Mouse (Mus musculus) embryonic facial prominence, embryonic 14.5 days (tissue): ENCODE measurements at regions not wholly inside any gene's neighbourhood (a gene's known extent, or its start where the extent isn't known, plus 50 kb on each side); places are given as distances from the start of the nearest gene placed in this dataset.

Source experiments
- ATAC-seq: fragments of 200-750 bp; cut with Nextera tagmentation; 2 replicates; pipeline ENCODE4 v1.8.0; 2017; ENCODE audit warnings: low read depth, moderate number of reproducible peaks, moderate TSS enrichment
- DNase-seq: peaks from one replicate; pipeline ENCODE4 v3.0.0-alpha.2; 2015; ENCODE audit warnings: low spot score
- H3K27ac ChIP-seq: fragments of 300-500 bp; sonication (generic); replicated peaks from 2 replicates; pipeline ENCODE4 v1.5.1; 2014; ENCODE audit warnings: low read depth, mild to moderate bottlenecking, low read length, moderate library complexity
- H3K27me3 ChIP-seq: fragments of 300-500 bp; sonication (generic); replicated peaks from 2 replicates; pipeline ENCODE4 v1.6.1; 2014; ENCODE audit warnings: low read length; ENCODE audit not compliant: control insufficient read depth, insufficient read depth
- H3K36me3 ChIP-seq: fragments of 300-500 bp; sonication (generic); 2 replicates; pipeline ENCODE4 v1.6.1; 2014; ENCODE audit warnings: low read length, mixed read lengths; ENCODE audit not compliant: control insufficient read depth, insufficient read depth
- H3K4me1 ChIP-seq: fragments of 300-500 bp; sonication (generic); 2 replicates; pipeline ENCODE4 v1.6.1; 2014; ENCODE audit warnings: antibody characterized with exemption, low read length; ENCODE audit not compliant: control insufficient read depth, insufficient read depth
- H3K4me2 ChIP-seq: fragments of 300-500 bp; sonication (generic); 2 replicates; pipeline ENCODE4 v1.6.1; 2014; ENCODE audit warnings: low read depth, mild to moderate bottlenecking, low read length, moderate library complexity, mixed read lengths
- H3K4me3 ChIP-seq: fragments of 300-500 bp; sonication (generic); 2 replicates; pipeline ENCODE4 v1.5.1; 2014; ENCODE audit warnings: low read depth, mild to moderate bottlenecking, low read length
- H3K9ac ChIP-seq: fragments of 300-500 bp; sonication (generic); 2 replicates; pipeline ENCODE4 v1.6.1; 2014; ENCODE audit warnings: low read depth, mild to moderate bottlenecking, low read length, moderate library complexity, mixed read lengths
- H3K9me3 ChIP-seq: fragments of 300-500 bp; sonication (generic); 2 replicates; pipeline ENCODE4 v1.6.1; 2016; ENCODE audit warnings: low read length; ENCODE audit not compliant: control insufficient read depth
- WGBS: fragments of 180-500 bp; shearing (Covaris S2); extraction: QIAGEN DNeasy Blood & Tissue Kit; methylation state at CpG from one replicate; pipeline ENCODE4 v1.1.7; 2014; 5-methylcytosine and 5-hydroxymethylcytosine counted together

GRCm38 (mm10) chr13:102392868-102393661 lies 300.3 kb upstream of the Cd180 start:
- Histone ChIP-seq H3K27ac (no peak overlapping the region), H3K4me2 (no peak overlapping the region), H3K4me1 (no peaks in the 10 kb centered on the region), H3K9ac (no peak overlapping the region), H3K27me3 (no peaks in the 10 kb centered on the region), H3K9me3 (no peaks in the 10 kb centered on the region), H3K4me3 (no peak overlapping the region), H3K36me3 (no peaks in the 10 kb centered on the region)
- WGBS: 40% methylated on average over 10 of the region's 10 CpGs
- DNase-seq (peak; percentile 28), ATAC-seq (peak; percentile 60; the same call in 1 of the 2 replicates)

DNA sequence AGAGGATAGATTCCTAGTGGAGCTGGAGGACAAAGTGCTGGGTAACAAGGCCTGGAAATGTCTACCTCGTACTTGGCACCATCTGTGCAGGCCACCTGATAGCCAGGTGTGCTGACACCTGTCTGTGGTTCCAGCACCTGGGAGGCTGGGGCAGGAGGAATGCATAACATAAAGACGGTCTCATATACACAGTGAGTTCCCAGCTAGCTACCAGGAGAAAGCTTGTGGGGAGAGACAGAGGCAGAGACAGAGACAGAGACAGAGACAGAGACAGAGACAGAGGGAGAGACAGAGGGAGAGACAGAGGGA lies 299.7 kb upstream of the Cd180 start:
- no peak overlapping the region for H3K9ac ChIP-seq
- no peak overlapping the region for H3K4me3 ChIP-seq
- H3K36me3 ChIP-seq: no peaks in the 10 kb centered on the region
- peak; percentile 25 for DNase-seq
- H3K27me3 ChIP-seq: no peaks in the 10 kb centered on the region
- ATAC-seq: peak; percentile 74; the same call in 1 of the 2 replicates
- H3K27ac ChIP-seq: no peak overlapping the region
- H3K4me2 ChIP-seq: no peak overlapping the region
- no peaks in the 10 kb centered on the region for H3K9me3 ChIP-seq
- WGBS: 52% methylated on average over 2 of the region's 2 CpGs
- no peaks in the 10 kb centered on the region for H3K4me1 ChIP-seq

- H3K27ac ChIP-seq: no peak overlapping the region
- no peaks in the 10 kb centered on the region for H3K9me3 ChIP-seq
- no peaks in the 10 kb centered on the region for H3K4me1 ChIP-seq
- 92% methylated on average over 3 of the region's 3 CpGs for WGBS
- H3K36me3 ChIP-seq: no peaks in the 10 kb centered on the region
- DNase-seq (no peak), ATAC-seq (no peak)
- no peaks in the 10 kb centered on the region for H3K27me3 ChIP-seq
- no peak overlapping the region for H3K9ac ChIP-seq
- no peak overlapping the region for H3K4me2 ChIP-seq
- no peak overlapping the region for H3K4me3 ChIP-seq
Measured at GRCm38 (mm10) chr13:102394057-102394456, 299.3 kb upstream of the Cd180 start.

DNA sequence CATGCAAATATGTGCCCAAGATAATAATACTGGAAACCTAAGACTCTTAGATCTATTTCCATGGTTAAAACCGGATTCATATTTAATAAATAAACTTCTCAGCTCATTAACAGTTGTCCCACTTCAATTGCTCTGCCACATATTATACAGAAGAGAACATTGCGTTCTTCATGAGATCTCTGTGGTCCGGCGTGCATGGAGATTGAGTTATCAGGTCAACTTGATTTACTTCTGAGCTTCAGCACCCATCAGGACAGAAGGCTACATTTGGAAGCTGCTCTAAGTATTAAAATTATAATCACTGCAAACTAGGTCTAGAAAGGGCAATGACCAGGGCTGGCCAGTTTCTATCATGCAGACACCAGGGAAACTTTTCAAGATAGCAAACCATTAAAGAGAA lies 295.9 kb upstream of the Cd180 start:
- Histone ChIP-seq H3K36me3 (no peaks in the 10 kb centered on the region), H3K27ac (no peak overlapping the region), H3K4me2 (no peak overlapping the region), H3K4me1 (no peaks in the 10 kb centered on the region), H3K4me3 (no peak overlapping the region), H3K9me3 (no peaks in the 10 kb centered on the region), H3K9ac (no peak overlapping the region), H3K27me3 (no peaks in the 10 kb centered on the region)
- 88% methylated on average over 4 of the region's 4 CpGs for WGBS
- DNase-seq (no peak), ATAC-seq (no peak)

DNA sequence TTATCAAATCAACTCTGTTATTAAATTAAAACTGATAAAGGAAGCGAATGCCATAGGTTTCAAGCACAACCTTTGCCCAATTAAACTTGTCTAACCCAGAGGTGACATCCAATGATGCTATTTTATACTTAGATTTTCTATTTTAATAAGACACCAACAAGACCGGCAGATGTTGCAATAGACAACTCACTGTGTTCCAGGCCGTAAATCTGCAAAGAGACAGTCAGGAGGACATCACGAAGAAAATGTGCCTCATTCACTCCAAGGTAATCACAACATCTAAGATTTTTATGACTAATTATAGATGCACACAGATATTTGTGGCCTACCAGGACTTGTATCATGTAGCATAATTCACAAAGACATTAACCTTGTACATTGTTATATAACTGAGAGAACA lies 281.5 kb upstream of the Cd180 start:
- H3K9me3 ChIP-seq: no peaks in the 10 kb centered on the region
- ATAC-seq (no peak), DNase-seq (no peak)
- H3K4me3 ChIP-seq: no peak overlapping the region
- no peak overlapping the region for H3K9ac ChIP-seq
- 90% methylated on average over 4 of the region's 4 CpGs for WGBS
- no peaks in the 10 kb centered on the region for H3K27me3 ChIP-seq
- no peak overlapping the region for H3K27ac ChIP-seq
- no peaks in the 10 kb centered on the region for H3K36me3 ChIP-seq
- no peaks in the 10 kb centered on the region for H3K4me1 ChIP-seq
- H3K4me2 ChIP-seq: no peak overlapping the region

DNA sequence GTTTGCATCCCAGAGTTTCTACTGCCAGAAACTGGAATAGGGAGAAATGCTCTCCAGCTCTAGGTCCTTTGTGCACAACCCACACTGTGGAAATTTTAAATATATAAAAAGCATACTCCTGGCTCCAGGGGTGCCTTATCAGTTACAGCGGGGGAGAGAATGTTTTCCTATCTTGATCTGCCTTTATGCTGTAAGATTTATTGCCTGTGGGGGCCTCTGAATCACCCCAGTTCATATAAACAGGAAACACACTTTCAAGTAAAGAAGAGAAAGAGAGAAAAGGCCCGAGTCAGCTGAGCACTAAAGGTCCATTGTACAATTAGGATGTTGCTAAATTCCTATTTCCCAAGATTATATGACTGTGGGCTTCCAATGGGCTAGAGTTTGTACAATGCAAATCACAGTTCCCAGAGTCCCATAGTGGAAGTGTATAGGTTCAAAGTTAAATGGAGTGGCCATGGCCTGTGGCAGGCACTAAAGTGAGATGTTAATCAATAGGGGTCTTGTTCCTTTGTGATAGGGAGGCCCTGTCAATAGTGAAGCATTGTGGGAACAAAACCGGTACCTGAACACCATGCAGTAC lies 258.9 kb upstream of the Cd180 start:
- H3K4me3 ChIP-seq: no peak overlapping the region
- WGBS: 62% methylated on average over 3 of the region's 3 CpGs
- no peak for DNase-seq
- H3K27me3 ChIP-seq: no peaks in the 10 kb centered on the region
- no peaks in the 10 kb centered on the region for H3K9me3 ChIP-seq
- no peak overlapping the region for H3K9ac ChIP-seq
- H3K36me3 ChIP-seq: no peaks in the 10 kb centered on the region
- no peak overlapping the region for H3K27ac ChIP-seq
- ATAC-seq: no peak
- H3K4me2 ChIP-seq: no peak overlapping the region
- H3K4me1 ChIP-seq: no peaks in the 10 kb centered on the region

DNA sequence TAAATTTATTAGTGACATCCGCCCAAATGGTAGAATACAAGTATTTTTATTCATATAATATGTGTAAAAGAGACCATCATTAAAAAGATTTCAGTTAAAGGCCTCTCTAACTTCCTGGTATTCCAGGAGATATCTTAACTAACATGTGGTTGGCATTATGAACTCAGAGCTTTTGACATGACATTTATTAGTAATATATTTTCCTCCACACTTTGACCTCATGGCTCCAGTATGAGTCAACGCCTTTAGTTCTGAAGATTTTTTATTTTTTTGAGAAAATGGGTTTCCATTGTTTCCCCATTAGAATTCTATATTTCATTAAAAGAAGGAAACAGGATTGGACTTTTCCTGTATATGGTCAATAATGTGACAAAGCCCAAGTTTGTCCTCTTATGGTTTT lies 250.7 kb upstream of the Cd180 start:
- Histone ChIP-seq H3K4me2 (no peak overlapping the region), H3K9me3 (no peaks in the 10 kb centered on the region), H3K27ac (no peak overlapping the region), H3K4me3 (no peak overlapping the region), H3K27me3 (no peaks in the 10 kb centered on the region), H3K9ac (no peak overlapping the region), H3K4me1 (no peaks in the 10 kb centered on the region; the same call in 1 of the 2 replicates), H3K36me3 (no peaks in the 10 kb centered on the region)
- ATAC-seq (no peak), DNase-seq (no peak)
- 73% methylated on average over 2 of the region's 2 CpGs for WGBS

- no peak for ATAC-seq
- peak; percentile 64 for DNase-seq
- H3K4me1 ChIP-seq: no peaks in the 10 kb centered on the region; the same call in 1 of the 2 replicates
- no peak overlapping the region for H3K4me3 ChIP-seq
- no peaks in the 10 kb centered on the region for H3K36me3 ChIP-seq
- H3K4me2 ChIP-seq: no peak overlapping the region
- no peak overlapping the region for H3K27ac ChIP-seq
- H3K9ac ChIP-seq: no peak overlapping the region
- 47% methylated on average over 5 of the region's 5 CpGs for WGBS
- no peaks in the 10 kb centered on the region for H3K27me3 ChIP-seq
- no peaks in the 10 kb centered on the region for H3K9me3 ChIP-seq
Measured at GRCm38 (mm10) chr13:102447310-102447709, 246.0 kb upstream of the Cd180 start.
